Mouse (Mus musculus) forebrain, embryonic 16.5 days (tissue): ENCODE measurements around the gene Pilra. TPM values are rescaled to one million over a fixed set of nuclear protein-coding genes. Genes with fewer than 3 reads are reported as not detected.

Experiments
- ATAC-seq: fragments of 200-750 bp; cut with Nextera tagmentation; 2 replicates; pipeline ENCODE4 v1.8.0; 2017; ENCODE audit warnings: mild to moderate bottlenecking, moderate library complexity
- H3K27ac ChIP-seq: fragments of 300-500 bp; sonication (generic); 2 replicates; pipeline ENCODE4 v1.5.1; 2014; ENCODE audit warnings: low read length, control low read depth
- H3K27me3 ChIP-seq: fragments of 300-500 bp; sonication (generic); replicated peaks from 2 replicates; pipeline ENCODE4 v1.6.1; 2014; ENCODE audit warnings: low read length; ENCODE audit not compliant: control insufficient read depth, insufficient read depth
- H3K36me3 ChIP-seq: fragments of 300-500 bp; sonication (generic); 2 replicates; pipeline ENCODE4 v1.6.1; 2014; ENCODE audit not compliant: control insufficient read depth, insufficient read depth
- H3K4me1 ChIP-seq: fragments of 300-500 bp; sonication (generic); replicated peaks from 2 replicates; pipeline ENCODE4 v1.6.1; 2014; ENCODE audit warnings: low read length; ENCODE audit not compliant: control insufficient read depth, insufficient read depth
- H3K4me2 ChIP-seq: fragments of 300-500 bp; sonication (generic); 2 replicates; pipeline ENCODE4 v1.6.1; 2014; ENCODE audit warnings: mild to moderate bottlenecking, low read length, control low read depth
- H3K4me3 ChIP-seq: fragments of 300-500 bp; sonication (generic); replicated peaks from 2 replicates; pipeline ENCODE4 v1.5.1; 2014; ENCODE audit warnings: mild to moderate bottlenecking, low read length, control low read depth
- H3K9ac ChIP-seq: fragments of 300-500 bp; sonication (generic); replicated peaks from 2 replicates; pipeline ENCODE4 v1.6.1; 2014; ENCODE audit warnings: low read depth, low read length, control low read depth
- H3K9me3 ChIP-seq: fragments of 300-500 bp; sonication (generic); 2 replicates; pipeline ENCODE4 v1.6.1; 2016; ENCODE audit warnings: low read length; ENCODE audit not compliant: control insufficient read depth
- WGBS: fragments of 180-500 bp; shearing (Covaris S2); extraction: QIAGEN DNeasy Blood & Tissue Kit; methylation state at CpG from one replicate; pipeline ENCODE4 v1.1.7; 2014; 5-methylcytosine and 5-hydroxymethylcytosine counted together
- polyA plus RNA-seq: library from polyadenylated mRNA; unstranded; fragments of >200 nt; fragmentation: Nextera tagmentation; extraction: Ambion mirVana; gene quantifications from 2 replicates; pipeline ENCODE4 v1.2.1, GENCODE M21; 2015

Gene Pilra
- polyA plus RNA-seq, 1 experiment from 2014 or later: not detected

- 85% methylated on average over 6 of the region's 6 CpGs for WGBS
- Histone ChIP-seq H3K27ac (no peak overlapping the region), H3K9me3 (no peaks in the 10 kb centered on the region), H3K36me3 (no peaks in the 10 kb centered on the region), H3K4me2 (no peak overlapping the region), H3K4me1 (no peaks in the 10 kb centered on the region), H3K4me3 (no peak overlapping the region), H3K27me3 (no peaks in the 10 kb centered on the region), H3K9ac (no peak overlapping the region)
- no peak for ATAC-seq
Observed at GRCm38 (mm10) chr5:137828694-137829093, 7.4 kb downstream of the Pilra start.

GRCm38 (mm10) chr5:137826421-137826820 lies 9.7 kb downstream of the Pilra start:
- H3K36me3 ChIP-seq: no peaks in the 10 kb centered on the region
- H3K9me3 ChIP-seq: no peaks in the 10 kb centered on the region
- 77% methylated on average over 7 of the region's 7 CpGs for WGBS
- H3K4me3 ChIP-seq: no peak overlapping the region
- no peak overlapping the region for H3K9ac ChIP-seq
- H3K27me3 ChIP-seq: no peaks in the 10 kb centered on the region
- no peak overlapping the region for H3K27ac ChIP-seq
- ATAC-seq: no peak
- no peaks in the 10 kb centered on the region for H3K4me1 ChIP-seq
- H3K4me2 ChIP-seq: no peak overlapping the region

DNA sequence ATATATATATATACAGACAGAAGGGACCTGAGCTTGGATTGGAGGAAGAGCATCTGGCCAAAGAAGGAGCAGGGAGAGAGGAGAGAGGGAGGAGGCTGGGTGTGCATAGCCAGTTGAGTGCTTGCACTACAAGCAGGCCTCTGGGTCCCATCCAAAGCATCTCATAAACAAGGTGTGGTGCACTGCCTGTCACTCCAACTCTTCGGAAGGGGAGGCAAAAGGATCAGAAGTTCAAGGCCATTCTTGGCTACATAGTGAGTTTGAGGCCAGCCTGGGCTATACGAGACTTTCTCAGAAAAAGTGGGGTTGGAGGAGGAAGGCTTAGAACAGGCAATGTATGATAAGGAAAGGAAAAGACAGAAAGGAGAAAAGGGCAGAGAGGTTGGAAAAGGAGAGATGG lies 10.1 kb downstream of the Pilra start:
- no peak for ATAC-seq
- WGBS: 86% methylated on average over 2 of the region's 2 CpGs

GRCm38 (mm10) chr5:137825030-137825429 lies 11.1 kb downstream of the Pilra start:
- no peak overlapping the region for H3K27ac ChIP-seq
- no peak overlapping the region for H3K9ac ChIP-seq
- no peaks in the 10 kb centered on the region for H3K9me3 ChIP-seq
- no peak overlapping the region for H3K4me3 ChIP-seq
- H3K4me2 ChIP-seq: no peak overlapping the region
- 93% methylated on average over 3 of the region's 3 CpGs for WGBS
- H3K36me3 ChIP-seq: no peaks in the 10 kb centered on the region
- H3K4me1 ChIP-seq: no peaks in the 10 kb centered on the region
- ATAC-seq: no peak
- no peaks in the 10 kb centered on the region for H3K27me3 ChIP-seq

More for the DNA sequence above, 10.1 kb downstream of the Pilra start:
- Histone ChIP-seq H3K36me3 (no peaks in the 10 kb centered on the region), H3K9ac (no peak overlapping the region), H3K9me3 (no peaks in the 10 kb centered on the region), H3K4me1 (no peaks in the 10 kb centered on the region), H3K27me3 (no peaks in the 10 kb centered on the region), H3K4me2 (no peak overlapping the region), H3K4me3 (no peak overlapping the region), H3K27ac (no peak overlapping the region)

DNA sequence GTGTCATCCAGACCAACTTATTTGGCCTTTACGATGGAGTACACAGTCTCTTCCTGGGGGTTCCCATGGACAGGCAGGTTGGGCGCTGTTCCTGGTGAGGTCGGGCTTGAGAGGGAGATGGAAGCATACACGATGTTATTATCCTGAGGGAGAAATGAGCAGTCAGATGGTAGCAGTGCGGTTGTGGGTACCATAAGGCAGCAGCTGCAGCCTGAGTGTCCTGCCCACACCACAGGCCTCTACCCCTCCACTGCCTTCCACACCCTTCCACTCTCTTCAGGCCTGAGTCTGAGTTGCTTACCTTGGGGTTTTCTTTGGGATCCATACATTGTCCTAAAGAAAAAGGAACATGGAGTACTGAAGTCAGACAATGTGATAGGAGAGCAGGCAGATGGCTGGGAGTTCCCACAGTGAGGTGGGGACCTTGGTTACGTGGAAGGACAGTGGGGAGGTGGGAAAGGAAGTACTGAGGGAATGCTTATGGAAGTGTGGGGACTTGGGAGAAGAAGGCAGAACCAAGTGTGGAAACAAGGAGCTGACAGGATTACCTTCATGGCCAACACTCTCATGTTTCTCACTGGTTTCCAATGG lies 12.5 kb downstream of the Pilra start:
- no peak for ATAC-seq

DNA sequence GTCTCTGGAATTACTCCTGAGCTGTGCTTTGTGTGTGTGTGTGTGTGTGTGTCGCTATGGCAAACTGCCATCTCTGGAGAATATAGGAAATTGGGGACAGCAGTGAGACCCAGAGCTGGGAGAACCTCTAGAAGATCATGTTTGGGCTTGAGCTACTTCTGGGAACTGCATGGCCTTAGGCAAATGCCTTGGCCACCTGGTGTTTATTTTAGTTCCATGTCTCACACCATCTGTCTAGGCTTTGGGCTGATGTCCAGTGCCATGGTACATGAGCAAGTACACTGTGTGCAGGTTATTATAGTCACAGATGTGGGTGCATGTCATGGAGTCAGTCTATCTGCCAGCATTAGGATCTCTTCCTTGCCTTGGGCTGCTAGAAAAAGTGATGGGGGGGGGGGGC lies 13.5 kb downstream of the Pilra start:
- Histone ChIP-seq H3K4me2 (no peak overlapping the region), H3K27me3 (no peaks in the 10 kb centered on the region), H3K4me1 (no peaks in the 10 kb centered on the region), H3K4me3 (no peak overlapping the region), H3K36me3 (no peaks in the 10 kb centered on the region), H3K9me3 (no peaks in the 10 kb centered on the region), H3K27ac (no peak overlapping the region), H3K9ac (no peak overlapping the region)
- no peak for ATAC-seq
- WGBS: 89% methylated on average over 1 of the region's 1 CpGs

More for the DNA sequence above, 12.5 kb downstream of the Pilra start:
- Histone ChIP-seq H3K27me3 (no peaks in the 10 kb centered on the region), H3K4me3 (no peak overlapping the region), H3K9ac (no peak overlapping the region), H3K36me3 (no peaks in the 10 kb centered on the region), H3K27ac (no peak overlapping the region), H3K4me1 (no peaks in the 10 kb centered on the region), H3K9me3 (no peaks in the 10 kb centered on the region), H3K4me2 (no peak overlapping the region)
- 85% methylated on average over 6 of the region's 6 CpGs for WGBS

DNA sequence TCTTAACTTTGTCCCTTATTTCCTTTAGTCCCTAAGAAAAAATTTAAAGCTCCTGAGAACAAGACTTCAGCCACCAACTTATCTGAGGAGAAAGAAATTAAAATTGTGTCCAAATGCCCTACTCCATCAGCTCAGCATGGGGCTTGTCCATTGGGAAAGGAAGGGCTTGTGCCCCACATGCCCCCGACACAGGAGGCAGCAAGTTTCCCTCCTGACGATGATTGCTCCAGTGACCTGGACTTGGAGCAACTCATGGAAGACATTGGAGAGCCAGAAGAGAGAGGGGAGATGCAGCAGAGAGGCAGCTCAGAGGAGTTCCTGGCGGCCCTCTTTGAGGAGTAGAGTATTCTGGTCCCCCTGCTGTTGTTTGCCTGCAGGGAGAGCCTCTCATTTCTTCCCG lies 14.0 kb downstream of the Pilra start:
- no peaks in the 10 kb centered on the region for H3K4me1 ChIP-seq
- 53% methylated on average over 4 of the region's 4 CpGs for WGBS
- no peak overlapping the region for H3K4me3 ChIP-seq
- H3K4me2 ChIP-seq: no peak overlapping the region
- ATAC-seq: no peak
- no peak overlapping the region for H3K9ac ChIP-seq
- H3K27me3 ChIP-seq: no peaks in the 10 kb centered on the region
- no peaks in the 10 kb centered on the region for H3K9me3 ChIP-seq
- H3K27ac ChIP-seq: no peak overlapping the region
- no peaks in the 10 kb centered on the region for H3K36me3 ChIP-seq

GRCm38 (mm10) chr5:137817466-137818222 lies 18.4 kb downstream of the Pilra start:
- no peaks in the 10 kb centered on the region for H3K27me3 ChIP-seq
- no peak for ATAC-seq
- no peak overlapping the region for H3K27ac ChIP-seq
- 77% methylated on average over 4 of the region's 4 CpGs for WGBS
- H3K36me3 ChIP-seq: no peaks in the 10 kb centered on the region
- H3K4me1 ChIP-seq: no peaks in the 10 kb centered on the region
- no peak overlapping the region for H3K9ac ChIP-seq
- no peak overlapping the region for H3K4me3 ChIP-seq
- no peak overlapping the region for H3K4me2 ChIP-seq
- no peaks in the 10 kb centered on the region for H3K9me3 ChIP-seq

DNA sequence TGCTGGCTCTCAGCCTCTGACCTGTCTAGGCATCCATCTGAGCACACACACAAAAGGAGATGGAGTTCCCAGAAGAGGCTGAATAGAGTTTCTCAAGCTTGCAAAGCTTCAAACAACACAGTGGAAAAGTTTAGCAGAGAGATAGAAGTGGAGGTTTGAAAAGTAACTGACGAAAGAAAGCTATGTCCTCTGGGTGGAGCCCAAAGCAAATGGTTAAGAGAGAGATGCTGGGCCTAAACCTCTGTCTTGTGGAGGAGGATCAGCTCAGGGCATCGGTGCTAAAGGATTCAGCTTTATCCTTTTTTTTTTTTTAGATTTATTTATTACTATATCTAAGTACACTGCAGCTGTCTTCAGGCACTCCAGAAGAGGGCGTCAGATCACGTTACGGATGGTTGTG lies 27.8 kb downstream of the Pilra start:
- no peaks in the 10 kb centered on the region for H3K27me3 ChIP-seq
- no peak overlapping the region for H3K4me3 ChIP-seq
- WGBS: 94% methylated on average over 5 of the region's 5 CpGs
- H3K4me1 ChIP-seq: no peaks in the 10 kb centered on the region
- H3K9me3 ChIP-seq: no peaks in the 10 kb centered on the region
- no peak overlapping the region for H3K4me2 ChIP-seq
- H3K27ac ChIP-seq: no peak overlapping the region
- H3K9ac ChIP-seq: no peak overlapping the region
- no peaks in the 10 kb centered on the region for H3K36me3 ChIP-seq
- no peak for ATAC-seq
